Mouse (Mus musculus): ENCODE measurements around the gene Pdss1. TPM values are rescaled to one million over a fixed set of nuclear protein-coding genes. Genes with fewer than 3 reads are reported as not detected.

The Pdss1 gene
- polyA plus RNA-seq, 1 experiment from 2014 or later = 40.5 TPM

GRCm38 (mm10) chr2:22949956-22950355 is 54.6 kb downstream of the Pdss1 start:
- WGBS = 54% methylated on average over 4 of the region's 4 CpGs
- H3K27ac ChIP-seq (ENCODE audit: low read length) = no peak overlapping the region
- no peaks in the 10 kb centered on the region for H3K36me3 ChIP-seq (ENCODE audit: control insufficient read depth, insufficient read depth, low read length)
- H3K4me1 ChIP-seq (ENCODE audit: control insufficient read depth, insufficient read depth, low read length) = no peaks in the 10 kb centered on the region
- no peak for ATAC-seq
- no peaks in the 10 kb centered on the region for H3K9me3 ChIP-seq (ENCODE audit: control insufficient read depth, low read length)
- H3K4me3 ChIP-seq (ENCODE audit: low read length) = no peak overlapping the region
- H3K4me2 ChIP-seq (ENCODE audit: low read depth, low read length) = no peak overlapping the region
- no peaks in the 10 kb centered on the region for H3K27me3 ChIP-seq (replicated peaks; ENCODE audit: control insufficient read depth, insufficient read depth, low read length)
- H3K9ac ChIP-seq (ENCODE audit: low read depth, low read length) = no peak overlapping the region

GRCm38 (mm10) chr2:22954278-22954677 is 59.0 kb downstream of the Pdss1 start:
- Histone ChIP-seq H3K9ac (ENCODE audit: low read depth, low read length) (no peak overlapping the region), H3K4me3 (ENCODE audit: low read length) (no peak overlapping the region), H3K9me3 (ENCODE audit: control insufficient read depth, low read length) (no peaks in the 10 kb centered on the region), H3K36me3 (ENCODE audit: control insufficient read depth, insufficient read depth, low read length) (no peaks in the 10 kb centered on the region), H3K4me1 (ENCODE audit: control insufficient read depth, insufficient read depth, low read length) (no peaks in the 10 kb centered on the region), H3K4me2 (ENCODE audit: low read depth, low read length) (no peak overlapping the region), H3K27ac (ENCODE audit: low read length) (no peak overlapping the region), H3K27me3 (replicated peaks; ENCODE audit: control insufficient read depth, insufficient read depth, low read length) (no peaks in the 10 kb centered on the region)
- 89% methylated on average over 4 of the region's 4 CpGs for WGBS
- ATAC-seq = no peak

DNA sequence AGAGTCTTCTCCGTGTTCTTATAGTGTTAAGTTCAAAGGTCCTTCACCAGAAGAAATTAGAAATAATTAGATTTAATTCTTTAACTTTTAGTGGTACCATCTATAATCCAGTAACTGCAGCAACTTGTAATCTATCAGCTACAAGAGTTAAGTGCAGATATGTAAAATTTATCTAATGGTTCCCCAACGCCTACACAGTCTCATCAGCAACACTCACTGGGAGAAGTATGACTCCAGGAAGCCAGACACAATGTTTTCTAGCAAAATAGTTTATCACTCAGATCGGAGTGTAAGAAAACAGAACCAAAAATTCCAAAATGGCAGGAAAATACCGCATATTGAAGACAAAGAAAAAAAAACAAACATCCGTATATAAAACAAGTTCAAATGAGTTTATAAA is 60.6 kb downstream of the Pdss1 start:
- Histone ChIP-seq H3K9me3 (ENCODE audit: control insufficient read depth, low read length) (no peaks in the 10 kb centered on the region), H3K9ac (ENCODE audit: low read depth, low read length) (no peak overlapping the region), H3K4me1 (ENCODE audit: control insufficient read depth, insufficient read depth, low read length) (no peaks in the 10 kb centered on the region), H3K4me3 (ENCODE audit: low read length) (no peak overlapping the region), H3K27ac (ENCODE audit: low read length) (no peak overlapping the region), H3K36me3 (ENCODE audit: control insufficient read depth, insufficient read depth, low read length) (no peaks in the 10 kb centered on the region), H3K27me3 (replicated peaks; ENCODE audit: control insufficient read depth, insufficient read depth, low read length) (no peaks in the 10 kb centered on the region), H3K4me2 (ENCODE audit: low read depth, low read length) (no peak overlapping the region)
- ATAC-seq = no peak
- 88% methylated on average over 5 of the region's 5 CpGs for WGBS

DNA sequence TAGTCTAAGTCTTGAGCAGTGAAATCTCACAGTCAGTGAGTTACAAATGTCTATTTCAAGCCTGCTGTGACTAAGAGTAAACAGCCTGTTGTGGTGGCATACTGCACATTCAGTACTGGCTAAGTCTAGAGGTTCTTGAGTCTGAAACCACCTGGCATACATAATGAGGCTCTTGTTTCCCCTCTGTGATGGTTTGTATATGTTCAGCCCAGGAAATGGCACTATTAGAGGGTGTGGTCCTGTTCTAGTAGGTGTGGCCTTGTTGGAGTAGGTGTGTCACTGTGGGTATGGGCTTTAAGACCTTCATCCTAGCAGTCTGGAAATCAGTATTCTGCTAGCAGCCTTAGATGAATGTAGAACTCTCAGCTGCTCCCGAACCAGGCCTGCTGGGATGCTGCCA is 62.1 kb downstream of the Pdss1 start:
- no peaks in the 10 kb centered on the region; the same call in 1 of the 2 replicates for H3K36me3 ChIP-seq (ENCODE audit: control insufficient read depth, insufficient read depth, low read length)
- H3K4me2 ChIP-seq (ENCODE audit: low read depth, low read length) = no peak overlapping the region
- H3K9ac ChIP-seq (ENCODE audit: low read depth, low read length) = no peak overlapping the region
- H3K4me3 ChIP-seq (ENCODE audit: low read length) = no peak overlapping the region
- no peaks in the 10 kb centered on the region for H3K4me1 ChIP-seq (ENCODE audit: control insufficient read depth, insufficient read depth, low read length)
- 0 out of 2 replicates have a peak, but pooled peaks have one; percentile 33 for ATAC-seq
- WGBS = 79% methylated on average over 1 of the region's 1 CpGs
- H3K27ac ChIP-seq (ENCODE audit: low read length) = no peak overlapping the region
- no peaks in the 10 kb centered on the region for H3K9me3 ChIP-seq (ENCODE audit: control insufficient read depth, low read length)
- no peaks in the 10 kb centered on the region for H3K27me3 ChIP-seq (replicated peaks; ENCODE audit: control insufficient read depth, insufficient read depth, low read length)

DNA sequence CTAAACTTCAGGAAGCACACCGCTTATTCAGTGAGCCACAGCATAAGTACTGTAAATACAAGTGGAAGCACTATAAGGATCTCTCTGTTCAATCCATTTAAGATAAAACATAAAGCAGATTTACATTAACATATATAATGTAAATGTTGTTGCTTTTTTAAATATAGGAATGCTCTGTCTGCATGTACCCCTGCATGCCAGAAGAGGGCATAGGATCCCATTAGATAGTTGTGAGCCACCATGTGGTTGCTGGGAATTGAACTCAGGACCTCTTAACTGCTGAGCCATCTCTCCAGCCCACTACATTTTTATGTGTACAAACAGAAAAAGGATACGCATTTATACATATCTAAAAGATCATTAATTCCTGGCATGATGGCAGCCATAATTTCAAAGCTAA is 66.4 kb downstream of the Pdss1 start:
- no peaks in the 10 kb centered on the region for H3K27me3 ChIP-seq (replicated peaks; ENCODE audit: control insufficient read depth, insufficient read depth, low read length)
- H3K9me3 ChIP-seq (ENCODE audit: control insufficient read depth, low read length) = no peaks in the 10 kb centered on the region
- no peaks in the 10 kb centered on the region for H3K4me1 ChIP-seq (ENCODE audit: control insufficient read depth, insufficient read depth, low read length)
- H3K9ac ChIP-seq (ENCODE audit: low read depth, low read length) = no peak overlapping the region
- WGBS = 97% methylated on average over 2 of the region's 2 CpGs
- no peak overlapping the region for H3K4me2 ChIP-seq (ENCODE audit: low read depth, low read length)
- H3K27ac ChIP-seq (ENCODE audit: low read length) = no peak overlapping the region
- no peaks in the 10 kb centered on the region; the same call in 1 of the 2 replicates for H3K36me3 ChIP-seq (ENCODE audit: control insufficient read depth, insufficient read depth, low read length)
- no peak for ATAC-seq
- H3K4me3 ChIP-seq (ENCODE audit: low read length) = no peak overlapping the region

DNA sequence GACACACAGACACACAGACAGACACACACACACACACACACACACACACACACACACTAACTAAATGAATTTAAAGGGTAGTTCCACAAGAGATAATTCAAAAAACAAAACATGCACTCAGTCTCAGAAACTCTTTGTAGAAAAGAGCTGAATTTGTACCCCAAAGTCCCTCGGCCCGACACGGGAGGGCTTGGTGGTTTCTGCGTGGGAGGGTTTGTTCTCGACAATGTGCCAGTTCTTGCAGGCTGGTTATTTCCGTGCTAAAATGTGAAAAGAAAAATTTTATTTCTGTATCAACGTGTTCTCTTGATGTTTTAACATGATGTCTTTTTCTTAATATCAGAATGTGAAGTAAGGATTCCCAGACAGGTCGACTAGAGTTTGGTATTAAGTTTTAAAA is 66.9 kb downstream of the Pdss1 start:
- H3K27me3 ChIP-seq (replicated peaks; ENCODE audit: control insufficient read depth, insufficient read depth, low read length) = no peaks in the 10 kb centered on the region
- H3K9ac ChIP-seq (ENCODE audit: low read depth, low read length) = no peak overlapping the region
- 92% methylated on average over 8 of the region's 8 CpGs for WGBS
- no peak for ATAC-seq
- no peaks in the 10 kb centered on the region; the same call in 1 of the 2 replicates for H3K36me3 ChIP-seq (ENCODE audit: control insufficient read depth, insufficient read depth, low read length)
- H3K27ac ChIP-seq (ENCODE audit: low read length) = no peak overlapping the region
- no peak overlapping the region for H3K4me3 ChIP-seq (ENCODE audit: low read length)
- no peak overlapping the region for H3K4me2 ChIP-seq (ENCODE audit: low read depth, low read length)
- no peaks in the 10 kb centered on the region for H3K9me3 ChIP-seq (ENCODE audit: control insufficient read depth, low read length)
- no peaks in the 10 kb centered on the region for H3K4me1 ChIP-seq (ENCODE audit: control insufficient read depth, insufficient read depth, low read length)

GRCm38 (mm10) chr2:22962970-22963369 is 67.6 kb downstream of the Pdss1 start:
- H3K27ac ChIP-seq (ENCODE audit: low read length) = no peak overlapping the region
- H3K4me3 ChIP-seq (ENCODE audit: low read length) = no peak overlapping the region
- no peak overlapping the region for H3K4me2 ChIP-seq (ENCODE audit: low read depth, low read length)
- ATAC-seq = no peak
- H3K4me1 ChIP-seq (ENCODE audit: control insufficient read depth, insufficient read depth, low read length) = no peaks in the 10 kb centered on the region
- no peak overlapping the region for H3K9ac ChIP-seq (ENCODE audit: low read depth, low read length)
- H3K36me3 ChIP-seq (ENCODE audit: control insufficient read depth, insufficient read depth, low read length) = no peaks in the 10 kb centered on the region; the same call in 1 of the 2 replicates
- H3K9me3 ChIP-seq (ENCODE audit: control insufficient read depth, low read length) = no peaks in the 10 kb centered on the region
- WGBS = 87% methylated on average over 3 of the region's 3 CpGs
- H3K27me3 ChIP-seq (replicated peaks; ENCODE audit: control insufficient read depth, insufficient read depth, low read length) = no peaks in the 10 kb centered on the region

GRCm38 (mm10) chr2:22977387-22977973 is 82.2 kb downstream of the Pdss1 start:
- Histone ChIP-seq H3K9me3 (ENCODE audit: control insufficient read depth, low read length) (no peaks in the 10 kb centered on the region), H3K4me3 (ENCODE audit: low read length) (no peak overlapping the region), H3K4me1 (ENCODE audit: control insufficient read depth, insufficient read depth, low read length) (0 out of 2 replicates have a peak, but pooled peaks cover 4% of the 10 kb centered on the region), H3K9ac (ENCODE audit: low read depth, low read length) (no peak overlapping the region), H3K27me3 (replicated peaks; ENCODE audit: control insufficient read depth, insufficient read depth, low read length) (no peaks in the 10 kb centered on the region), H3K27ac (ENCODE audit: low read length) (no peak overlapping the region), H3K36me3 (ENCODE audit: control insufficient read depth, insufficient read depth, low read length) (no peaks in the 10 kb centered on the region), H3K4me2 (ENCODE audit: low read depth, low read length) (no peak overlapping the region)
- 62% methylated on average over 3 of the region's 3 CpGs for WGBS
- no peak for ATAC-seq

DNA sequence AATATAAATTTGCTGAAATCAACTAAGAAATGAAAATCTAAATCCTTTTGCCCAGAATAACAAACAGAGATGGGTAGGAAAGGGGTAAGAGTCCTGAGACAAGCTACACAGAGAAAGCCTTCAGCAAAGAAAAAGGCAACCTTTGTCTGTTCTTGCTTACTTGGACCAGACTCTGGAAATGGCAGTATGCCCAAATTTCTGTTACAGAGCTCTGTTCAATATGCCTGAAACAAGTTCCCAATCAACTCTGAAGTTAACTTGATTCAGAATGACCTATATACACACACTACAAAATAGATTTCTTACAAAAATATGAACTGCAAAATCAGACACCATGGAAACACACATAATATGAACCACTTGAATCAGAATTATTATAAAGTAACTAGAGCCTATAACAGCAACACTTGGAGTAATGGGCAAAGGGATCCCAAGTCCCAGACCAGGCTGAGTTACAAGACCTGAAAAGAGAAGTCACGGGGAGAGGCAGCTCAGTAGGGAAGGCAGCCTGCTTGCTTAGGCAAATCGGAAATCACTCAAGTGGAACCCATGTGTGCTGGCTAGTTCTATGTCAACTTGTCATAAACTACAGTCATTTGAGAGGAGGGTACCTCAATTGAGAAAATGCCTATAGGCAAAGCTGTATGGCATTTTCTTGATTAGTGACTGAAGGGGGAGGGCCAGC is 90.8 kb downstream of the Pdss1 start:
- no peaks in the 10 kb centered on the region for H3K4me1 ChIP-seq (ENCODE audit: control insufficient read depth, insufficient read depth, low read length)
- H3K27me3 ChIP-seq (replicated peaks; ENCODE audit: control insufficient read depth, insufficient read depth, low read length) = no peaks in the 10 kb centered on the region
- H3K4me2 ChIP-seq (ENCODE audit: low read depth, low read length) = no peak overlapping the region
- H3K4me3 ChIP-seq (ENCODE audit: low read length) = no peak overlapping the region
- H3K9ac ChIP-seq (ENCODE audit: low read depth, low read length) = no peak overlapping the region
- no peaks in the 10 kb centered on the region for H3K36me3 ChIP-seq (ENCODE audit: control insufficient read depth, insufficient read depth, low read length)
- ATAC-seq = no peak
- 78% methylated on average over 2 of the region's 2 CpGs for WGBS
- no peaks in the 10 kb centered on the region for H3K9me3 ChIP-seq (ENCODE audit: control insufficient read depth, low read length)
- H3K27ac ChIP-seq (ENCODE audit: low read length) = no peak overlapping the region

Data from intestine, embryonic 16.5 days (tissue).